Mouse (Mus musculus) testis, adult 2 months (tissue): ENCODE measurements at regions not wholly inside any gene's neighbourhood (a gene's known extent, or its start where the extent isn't known, plus 50 kb on each side); places are given as distances from the start of the nearest gene placed in this dataset.

Source experiments
- CTCF ChIP-seq: fragments of 200-500 bp; IDR thresholded peaks from 2 replicates; pipeline ENCODE4 v1.5.1; 2012; ENCODE audit warnings: low read depth, mild to moderate bottlenecking, inconsistent platforms, low read length, moderate library complexity; ENCODE audit not compliant: control insufficient read depth, insufficient read depth, insufficient replicate concordance
- POLR2A ChIP-seq: fragments of 200-500 bp; IDR thresholded peaks from 2 replicates; pipeline ENCODE4 v1.6.1; 2012; ENCODE audit warnings: low read depth, mild to moderate bottlenecking, inconsistent platforms, low read length, moderate library complexity; ENCODE audit not compliant: control insufficient read depth

GRCm38 (mm10) chr19:56198474-56199236 is 88.3 kb upstream of the Habp2 start:
- no peak for TF ChIP-seq CTCF
- TF ChIP-seq POLR2A: no peak
